Mouse (Mus musculus): ENCODE data around the gene Arhgdib.
"Not testable (repeated sequence)": the region's sequence is repeated elsewhere in the genome, so short reads cannot be mapped to it uniquely, and the experiment has no call there.

Gene Arhgdib

GRCm38 (mm10) chr6:136941051-136942021 is at the start of gene Arhgdib:
Gene Arhgdib (minus strand): TSS chr6:136941899.
- DNase-seq, result no peak

GRCm38 (mm10) chr6:136990557-136990956 is 48.9 kb upstream of the Arhgdib start:
- DNase-seq, result no peak

GRCm38 (mm10) chr6:136989824-136990497 is 48.3 kb upstream of the Arhgdib start:
- DNase-seq, result no peak

GRCm38 (mm10) chr6:136988536-136989060 is 46.9 kb upstream of the Arhgdib start:
- DNase-seq, result no peak

- DNase-seq, result no peak
Observed at GRCm38 (mm10) chr6:136986718-136987117, 45.0 kb upstream of the Arhgdib start.

- DNase-seq, result no peak
Observed at GRCm38 (mm10) chr6:136986019-136986418, 44.3 kb upstream of the Arhgdib start.

- DNase-seq, result no peak
Observed at GRCm38 (mm10) chr6:136983201-136983600, 41.5 kb upstream of the Arhgdib start.

GRCm38 (mm10) chr6:136982581-136982980 is 40.9 kb upstream of the Arhgdib start:
- no peak for DNase-seq

GRCm38 (mm10) chr6:136980331-136980746 is 38.6 kb upstream of the Arhgdib start:
- DNase-seq, result no peak

GRCm38 (mm10) chr6:136979274-136980082 is 37.8 kb upstream of the Arhgdib start:
- DNase-seq, result no peak

- DNase-seq, result not testable (repeated sequence)
Observed at GRCm38 (mm10) chr6:136968877-136969276, 27.2 kb upstream of the Arhgdib start.

GRCm38 (mm10) chr6:136967466-136967865 is 25.8 kb upstream of the Arhgdib start:
- no peak for DNase-seq

- DNase-seq, result no peak
Observed at GRCm38 (mm10) chr6:136965912-136966311, 24.2 kb upstream of the Arhgdib start.

GRCm38 (mm10) chr6:136964609-136965510 is 23.2 kb upstream of the Arhgdib start:
- no peak for DNase-seq

GRCm38 (mm10) chr6:136962957-136963356 is 21.3 kb upstream of the Arhgdib start:
- DNase-seq, result no peak

GRCm38 (mm10) chr6:136959131-136959530 is 17.4 kb upstream of the Arhgdib start:
- DNase-seq, result no peak

GRCm38 (mm10) chr6:136957062-136957461 is 15.4 kb upstream of the Arhgdib start:
- DNase-seq, result no peak

- no peak for DNase-seq
Observed at GRCm38 (mm10) chr6:136955240-136955639, 13.5 kb upstream of the Arhgdib start.

GRCm38 (mm10) chr6:136954715-136955114 is 13.0 kb upstream of the Arhgdib start:
- no peak for DNase-seq

- DNase-seq, result no peak
Observed at GRCm38 (mm10) chr6:136954192-136954591, 12.5 kb upstream of the Arhgdib start.

- DNase-seq, result no peak
Observed at GRCm38 (mm10) chr6:136952930-136953329, 11.2 kb upstream of the Arhgdib start.

- DNase-seq, result no peak
Observed at GRCm38 (mm10) chr6:136950171-136950570, 8.5 kb upstream of the Arhgdib start.
